Mouse (Mus musculus) midbrain, embryonic 14.5 days (tissue): ENCODE measurements at regions not wholly inside any gene's neighbourhood (a gene's known extent, or its start where the extent isn't known, plus 50 kb on each side); places are given as distances from the start of the nearest gene placed in this dataset.

Experiments used
- ATAC-seq: fragments of 200-750 bp; cut with Nextera tagmentation; 2 replicates; pipeline ENCODE4 v1.8.0; 2017; ENCODE audit warnings: moderate number of reproducible peaks, moderate library complexity; ENCODE audit not compliant: low FRiP score, low TSS enrichment
- DNase-seq: peaks from one replicate; pipeline ENCODE4 v3.0.0-alpha.2; 2015
- H3K27ac ChIP-seq: fragments of 300-500 bp; sonication (generic); replicated peaks from 2 replicates; pipeline ENCODE4 v1.5.1; 2014; ENCODE audit warnings: mild to moderate bottlenecking, low read depth, low read length, moderate library complexity
- H3K27me3 ChIP-seq: fragments of 300-500 bp; sonication (generic); 2 replicates; pipeline ENCODE4 v1.6.1; 2014; ENCODE audit warnings: low read length, control low read depth, mixed read lengths; ENCODE audit not compliant: control insufficient read depth, insufficient read depth
- H3K36me3 ChIP-seq: fragments of 300-500 bp; sonication (generic); 2 replicates; pipeline ENCODE4 v1.6.1; 2014; ENCODE audit warnings: low read length, control low read depth; ENCODE audit not compliant: control insufficient read depth, insufficient read depth
- H3K4me1 ChIP-seq: fragments of 300-500 bp; sonication (generic); 2 replicates; pipeline ENCODE4 v1.6.1; 2014; ENCODE audit warnings: mild to moderate bottlenecking, antibody characterized with exemption, low read length, control low read depth; ENCODE audit not compliant: control insufficient read depth, insufficient read depth
- H3K4me2 ChIP-seq: fragments of 300-500 bp; sonication (generic); 2 replicates; pipeline ENCODE4 v1.6.1; 2014; ENCODE audit warnings: mild to moderate bottlenecking, low read length, moderate library complexity
- H3K4me3 ChIP-seq: fragments of 300-500 bp; sonication (generic); replicated peaks from 2 replicates; pipeline ENCODE4 v1.5.1; 2014; ENCODE audit warnings: low read depth, low read length
- H3K9ac ChIP-seq: fragments of 300-500 bp; sonication (generic); replicated peaks from 2 replicates; pipeline ENCODE4 v1.6.1; 2014; ENCODE audit warnings: mild to moderate bottlenecking, low read length, moderate library complexity
- H3K9me3 ChIP-seq: fragments of 300-500 bp; sonication (generic); 2 replicates; pipeline ENCODE4 v1.6.1; 2016; ENCODE audit warnings: low read length, control low read depth, mixed read lengths; ENCODE audit not compliant: control insufficient read depth
- WGBS: fragments of 180-500 bp; shearing (Covaris S2); extraction: QIAGEN DNeasy Blood & Tissue Kit; methylation state at CpG from one replicate; pipeline ENCODE4 v1.1.7; 2014; 5-methylcytosine and 5-hydroxymethylcytosine counted together

DNA sequence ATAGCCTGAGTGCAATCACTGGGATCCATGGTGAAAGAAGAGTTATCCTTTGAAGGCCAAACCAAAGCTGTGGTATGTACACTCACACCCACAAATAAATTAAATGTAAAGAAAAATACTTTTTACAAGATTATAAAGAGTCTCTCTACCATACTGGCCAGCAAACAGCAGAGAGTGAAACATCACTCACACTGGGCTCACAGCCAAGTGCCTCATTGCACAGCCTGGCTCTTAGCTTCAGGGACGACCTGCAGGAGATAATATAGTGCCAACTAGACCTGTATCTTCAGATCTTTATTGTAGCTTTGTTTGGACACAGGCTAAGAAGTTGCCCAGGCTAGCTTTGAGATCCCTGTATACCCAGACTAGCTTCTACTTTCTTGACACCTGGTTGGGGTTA is 174.1 kb upstream of the Irx5 start:
- Histone ChIP-seq H3K4me2 (no peak overlapping the region), H3K27me3 (no peaks in the 10 kb centered on the region), H3K27ac (no peak overlapping the region), H3K9ac (no peak overlapping the region), H3K36me3 (no peaks in the 10 kb centered on the region), H3K4me3 (no peak overlapping the region), H3K4me1 (no peaks in the 10 kb centered on the region), H3K9me3 (no peaks in the 10 kb centered on the region; the same call in 1 of the 2 replicates)
- ATAC-seq (no peak), DNase-seq (no peak)
- 55% methylated on average over 1 of the region's 1 CpGs for WGBS

DNA sequence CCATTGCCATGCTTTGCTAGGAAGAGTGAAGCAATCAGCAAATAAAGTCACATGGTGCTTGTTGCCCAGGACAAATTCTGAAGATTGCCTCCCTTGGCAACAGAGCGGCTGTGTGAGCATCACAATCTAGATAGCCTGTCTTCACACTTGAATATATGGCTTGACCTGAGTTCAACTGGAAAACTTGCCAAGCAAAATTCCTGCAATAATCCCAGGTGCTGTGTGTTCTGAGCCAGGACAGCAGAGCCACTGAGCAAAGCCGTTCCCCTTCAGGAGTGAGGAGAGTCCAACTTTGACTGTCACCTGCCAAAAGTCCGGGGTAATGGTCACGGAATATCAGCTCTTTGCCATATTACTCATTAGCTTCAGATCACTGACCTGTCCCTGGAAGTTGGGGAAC is 176.8 kb upstream of the Irx5 start:
- DNase-seq (no peak), ATAC-seq (no peak)
- Histone ChIP-seq H3K27me3 (no peaks in the 10 kb centered on the region), H3K9me3 (no peaks in the 10 kb centered on the region), H3K27ac (no peak overlapping the region), H3K9ac (no peak overlapping the region), H3K4me1 (no peaks in the 10 kb centered on the region), H3K36me3 (no peaks in the 10 kb centered on the region), H3K4me2 (no peak overlapping the region), H3K4me3 (no peak overlapping the region)
- 94% methylated on average over 4 of the region's 4 CpGs for WGBS

DNA sequence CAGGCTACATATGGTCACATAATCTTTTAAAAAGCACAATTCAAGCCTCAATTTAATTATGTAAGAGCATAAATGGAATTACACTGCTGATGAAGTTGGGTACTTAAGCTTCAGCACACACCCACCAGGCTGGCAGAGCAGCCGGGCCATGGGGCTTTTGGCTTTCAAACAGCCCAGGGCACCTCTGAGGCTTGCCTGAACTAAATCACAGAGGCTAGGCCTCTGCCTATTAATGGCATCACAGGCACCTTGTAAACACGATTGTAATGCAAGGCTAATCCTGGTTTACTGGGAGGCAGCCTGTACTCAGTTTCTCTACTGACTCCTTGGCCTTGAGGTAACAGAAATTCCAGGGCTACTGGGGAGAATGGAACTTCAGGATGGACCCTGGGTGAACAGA is 178.1 kb upstream of the Irx5 start:
- Histone ChIP-seq H3K27ac (no peak overlapping the region), H3K36me3 (no peaks in the 10 kb centered on the region), H3K27me3 (no peaks in the 10 kb centered on the region), H3K4me3 (no peak overlapping the region), H3K9me3 (no peaks in the 10 kb centered on the region), H3K9ac (no peak overlapping the region), H3K4me1 (no peaks in the 10 kb centered on the region), H3K4me2 (no peak overlapping the region)
- WGBS, result 34% methylated on average over 2 of the region's 2 CpGs
- ATAC-seq, result no peak
- no peak for DNase-seq

DNA sequence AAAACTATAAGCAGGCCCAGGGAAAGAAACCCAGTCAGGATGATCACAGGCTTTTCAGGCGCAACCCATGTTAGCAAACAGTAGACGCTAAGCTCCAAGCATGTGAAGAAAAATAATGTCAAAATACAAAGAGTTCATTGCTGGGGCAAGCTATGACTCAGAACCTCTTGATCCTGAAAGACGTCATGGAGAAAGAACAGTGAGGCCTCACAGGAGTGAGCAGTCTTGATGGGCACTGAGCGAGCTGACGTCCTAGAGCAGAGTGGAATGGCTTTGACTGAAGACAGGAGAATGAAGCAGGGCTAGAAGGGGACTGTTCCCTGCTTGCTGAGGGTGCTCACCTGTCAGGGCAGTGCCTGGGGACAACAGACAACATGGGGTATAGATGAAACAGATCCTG is 181.3 kb upstream of the Irx5 start:
- 72% methylated on average over 5 of the region's 5 CpGs for WGBS
- no peaks in the 10 kb centered on the region for H3K9me3 ChIP-seq
- no peak overlapping the region for H3K4me2 ChIP-seq
- no peak overlapping the region for H3K27ac ChIP-seq
- ATAC-seq, result no peak
- H3K4me1 ChIP-seq, result no peaks in the 10 kb centered on the region
- no peaks in the 10 kb centered on the region for H3K27me3 ChIP-seq
- no peak overlapping the region for H3K4me3 ChIP-seq
- no peak overlapping the region for H3K9ac ChIP-seq
- H3K36me3 ChIP-seq, result no peaks in the 10 kb centered on the region
- no peak for DNase-seq

DNA sequence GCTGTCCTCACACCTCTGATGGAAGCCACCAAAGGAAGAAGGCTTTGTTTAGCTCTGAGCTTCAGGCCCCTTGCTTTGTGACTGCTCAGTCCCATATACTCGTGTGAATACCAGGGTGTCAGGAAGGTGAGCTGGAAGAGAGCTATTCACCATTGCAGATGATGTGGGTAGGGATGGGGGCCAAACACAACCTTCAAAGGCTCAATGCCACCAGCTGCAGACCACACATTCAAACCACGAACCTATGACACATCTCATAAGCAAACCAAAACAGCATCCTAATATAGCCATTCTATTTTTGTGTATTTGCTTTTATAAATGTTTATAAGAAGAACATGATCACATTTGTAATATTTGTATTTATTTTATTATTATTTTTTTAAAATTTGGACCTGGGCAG is 183.3 kb upstream of the Irx5 start:
- ATAC-seq (no peak), DNase-seq (no peak)
- H3K27me3 ChIP-seq, result no peaks in the 10 kb centered on the region
- no peak overlapping the region for H3K9ac ChIP-seq
- H3K4me3 ChIP-seq, result no peak overlapping the region
- no peak overlapping the region for H3K27ac ChIP-seq
- H3K36me3 ChIP-seq, result no peaks in the 10 kb centered on the region
- WGBS, result 85% methylated on average over 2 of the region's 2 CpGs
- no peaks in the 10 kb centered on the region for H3K9me3 ChIP-seq
- H3K4me1 ChIP-seq, result no peaks in the 10 kb centered on the region
- no peak overlapping the region for H3K4me2 ChIP-seq

DNA sequence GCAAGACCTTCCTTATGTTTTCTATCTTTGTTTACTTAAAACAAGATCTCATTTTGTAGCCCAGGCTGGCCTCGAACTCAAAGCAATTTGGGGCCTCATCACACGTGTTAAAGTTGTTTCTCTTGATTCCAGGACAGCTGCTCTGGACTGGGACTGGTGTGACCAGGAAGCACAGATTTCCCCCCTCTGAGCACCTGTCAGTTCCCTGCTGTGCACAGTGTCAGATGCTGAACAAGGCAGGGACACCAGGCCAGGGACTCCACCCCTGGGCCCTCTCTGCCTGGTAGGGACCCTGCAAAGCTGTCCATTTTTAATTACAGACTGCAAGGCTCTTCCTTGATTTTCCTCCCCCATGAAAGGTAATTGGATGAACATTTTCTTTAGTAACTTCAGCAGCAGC is 185.8 kb upstream of the Irx5 start:
- no peaks in the 10 kb centered on the region for H3K36me3 ChIP-seq
- no peak overlapping the region for H3K9ac ChIP-seq
- no peaks in the 10 kb centered on the region for H3K9me3 ChIP-seq
- no peak overlapping the region for H3K4me3 ChIP-seq
- no peak overlapping the region for H3K27ac ChIP-seq
- H3K4me2 ChIP-seq, result no peak overlapping the region
- DNase-seq (no peak), ATAC-seq (no peak)
- no peaks in the 10 kb centered on the region for H3K27me3 ChIP-seq
- WGBS, result 67% methylated on average over 2 of the region's 2 CpGs
- H3K4me1 ChIP-seq, result no peaks in the 10 kb centered on the region; the same call in 1 of the 2 replicates

DNA sequence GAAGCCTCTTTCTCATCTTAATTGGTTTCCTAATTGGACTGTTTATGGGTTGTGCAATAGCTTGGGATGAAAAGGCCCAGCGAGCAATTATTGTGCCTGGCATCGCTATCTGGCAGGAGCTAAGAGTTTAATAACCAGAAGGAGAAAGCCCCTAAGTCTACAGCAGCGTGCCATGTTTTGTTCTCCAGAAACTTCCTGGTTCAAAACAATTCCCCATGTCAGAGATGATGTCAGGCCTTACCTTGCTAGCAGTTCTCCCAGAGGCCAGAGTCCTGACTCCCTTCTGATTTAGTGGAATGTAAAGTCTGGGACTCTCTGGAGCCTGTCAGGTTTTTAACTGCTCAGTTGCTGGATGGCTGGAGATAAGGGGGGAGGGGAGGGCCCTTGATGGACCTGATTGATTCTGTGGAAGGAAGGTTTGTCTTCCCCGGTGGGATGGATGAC is 190.1 kb upstream of the Irx5 start:
- ATAC-seq, result no peak
- no peaks in the 10 kb centered on the region; the same call in 1 of the 2 replicates for H3K4me1 ChIP-seq

DNA sequence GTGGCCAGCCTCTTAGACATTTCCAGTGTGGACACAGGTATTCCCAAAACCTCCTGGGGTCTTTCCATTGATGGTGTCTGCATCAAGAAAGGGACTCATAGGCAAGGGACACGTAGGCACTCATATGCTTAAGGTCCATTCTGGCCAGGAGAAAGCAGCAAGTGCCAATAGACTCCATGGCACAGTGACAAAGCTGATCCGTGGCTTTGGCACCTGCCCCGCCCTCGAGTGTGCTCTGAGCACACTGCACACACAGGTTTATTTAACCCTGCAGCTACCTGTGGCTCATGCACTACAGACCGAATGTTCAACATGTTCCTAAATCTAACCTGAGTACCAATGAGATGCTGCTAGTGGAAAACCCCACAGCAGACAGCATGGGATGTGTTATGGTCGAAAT is 192.1 kb upstream of the Irx5 start:
- Histone ChIP-seq H3K27me3 (no peaks in the 10 kb centered on the region), H3K4me2 (no peak overlapping the region), H3K4me3 (no peak overlapping the region), H3K4me1 (no peaks in the 10 kb centered on the region; the same call in 1 of the 2 replicates), H3K9ac (no peak overlapping the region), H3K27ac (no peak overlapping the region), H3K9me3 (no peaks in the 10 kb centered on the region), H3K36me3 (no peaks in the 10 kb centered on the region)
- no peak for DNase-seq
- 89% methylated on average over 6 of the region's 6 CpGs for WGBS
- ATAC-seq, result no peak

More for the DNA sequence above, 190.1 kb upstream of the Irx5 start:
- Histone ChIP-seq H3K36me3 (no peaks in the 10 kb centered on the region), H3K9me3 (no peaks in the 10 kb centered on the region), H3K27me3 (no peaks in the 10 kb centered on the region), H3K27ac (no peak overlapping the region), H3K4me2 (no peak overlapping the region), H3K4me3 (no peak overlapping the region), H3K9ac (no peak overlapping the region)
- 35% methylated on average over 4 of the region's 4 CpGs for WGBS
- peak; percentile 39 for DNase-seq

DNA sequence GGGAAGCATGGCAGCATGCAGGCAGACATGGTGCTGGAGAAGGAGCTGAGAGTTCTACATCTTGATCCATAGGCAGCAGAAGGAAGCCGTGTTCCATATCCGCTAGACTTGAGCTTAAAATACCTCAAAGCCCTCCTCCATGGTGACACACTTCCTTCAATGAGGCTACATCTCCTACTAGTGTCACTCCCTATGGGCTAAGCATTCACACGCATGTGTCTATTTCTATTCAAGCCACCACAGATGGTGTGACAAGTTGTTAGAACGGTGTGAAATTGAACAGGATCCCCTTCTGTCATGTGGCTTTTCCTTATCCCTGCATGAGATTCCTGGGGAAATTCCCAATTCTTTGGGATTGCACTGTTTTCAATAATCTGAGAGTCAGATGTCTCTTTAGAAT is 192.9 kb upstream of the Irx5 start:
- ATAC-seq (no peak), DNase-seq (no peak)
- H3K9me3 ChIP-seq, result no peaks in the 10 kb centered on the region
- H3K4me2 ChIP-seq, result no peak overlapping the region
- no peak overlapping the region for H3K9ac ChIP-seq
- no peak overlapping the region for H3K4me3 ChIP-seq
- 93% methylated on average over 4 of the region's 4 CpGs for WGBS
- no peaks in the 10 kb centered on the region for H3K27me3 ChIP-seq
- H3K27ac ChIP-seq, result no peak overlapping the region
- H3K4me1 ChIP-seq, result no peaks in the 10 kb centered on the region; the same call in 1 of the 2 replicates
- no peaks in the 10 kb centered on the region for H3K36me3 ChIP-seq
